Mouse (Mus musculus) cerebellum, adult 9-10 months (tissue): ENCODE data around the gene Cenpt.
"Not testable (repeated sequence)": the region's sequence is repeated elsewhere in the genome, so short reads cannot be mapped to it uniquely, and the experiment has no call there.

Source experiments
- DNase-seq: peaks from one replicate; pipeline ENCODE4 v3.0.0; 2022

Gene Cenpt

GRCm38 (mm10) chr8:105854303-105854702, 1.2 kb upstream of the Cenpt start:
- DNase-seq: peak; percentile 72

DNA sequence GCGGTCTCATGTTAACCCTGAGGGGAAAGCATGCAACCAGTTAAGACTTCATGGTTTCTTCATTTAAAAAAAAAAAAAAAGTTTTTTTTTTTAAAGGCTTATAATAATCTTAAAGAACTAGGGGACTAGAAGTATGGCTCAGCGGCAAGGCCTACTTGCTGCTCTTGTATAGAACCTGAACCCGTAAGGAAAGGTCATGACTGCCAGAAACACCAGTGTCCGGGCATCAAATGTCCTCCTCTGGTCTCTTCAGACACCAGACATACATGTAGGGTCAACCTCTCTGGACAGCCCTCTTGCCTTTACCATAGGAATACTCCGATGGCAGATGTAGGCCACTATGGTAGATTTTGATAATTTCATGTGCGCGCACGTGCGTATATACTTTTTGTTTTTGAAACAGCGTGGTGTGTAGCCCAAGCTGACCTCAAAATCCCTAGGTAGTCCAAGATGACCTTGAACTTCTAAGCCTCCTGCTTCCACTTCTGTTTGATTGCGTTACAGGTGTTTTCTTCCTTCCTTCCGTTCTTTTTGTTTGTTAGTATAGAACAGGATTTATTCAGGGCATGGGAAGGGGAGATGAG, 840 bp downstream of the Cenpt start:
- peak; percentile 62 for DNase-seq

DNA sequence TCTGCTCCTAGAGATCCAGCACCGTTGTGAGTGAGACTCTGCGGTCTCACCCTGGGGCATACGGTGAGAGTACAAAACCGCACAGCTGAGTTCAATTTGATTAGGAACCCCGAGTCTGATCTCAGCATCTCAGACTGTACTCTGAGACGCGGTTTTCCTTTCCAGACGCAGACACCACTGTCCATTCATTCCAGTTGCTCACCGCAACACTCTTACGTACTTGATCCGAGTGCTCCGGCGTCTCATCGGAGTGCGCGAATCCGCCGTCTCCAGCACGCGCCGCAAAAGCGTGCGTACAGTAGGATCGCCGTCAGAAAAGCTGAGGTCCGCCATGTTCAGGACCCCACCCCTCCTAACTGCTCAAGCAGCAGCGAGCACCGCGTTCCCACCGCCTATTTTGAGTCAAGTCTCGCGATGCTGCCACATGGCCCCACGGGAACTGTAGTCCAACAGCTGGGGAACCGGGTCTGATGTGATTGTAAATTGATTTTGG, 1.4 kb downstream of the Cenpt start:
- peak; percentile 85 for DNase-seq

DNA sequence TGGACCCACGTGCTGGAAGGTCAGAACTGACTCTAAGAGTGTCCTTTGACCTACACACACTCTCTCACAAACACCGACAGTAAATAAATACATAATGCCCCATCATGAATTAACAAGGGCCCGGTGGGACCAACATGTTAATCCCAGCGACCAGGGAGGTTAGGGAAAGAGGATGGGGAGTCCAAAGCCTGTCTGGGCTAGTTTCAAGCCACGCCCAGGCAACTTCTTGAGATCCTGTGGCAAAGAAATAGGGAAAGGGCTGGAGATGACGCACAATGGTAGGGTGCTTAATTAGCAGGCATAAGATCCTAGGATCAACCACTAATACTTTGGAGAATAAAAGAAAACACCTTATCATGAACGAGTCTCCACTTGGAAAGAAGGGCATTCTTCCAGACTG, 2.5 kb downstream of the Cenpt start:
- DNase-seq: no peak

GRCm38 (mm10) chr8:105850014-105850413, 3.1 kb downstream of the Cenpt start:
- DNase-seq: no peak

DNA sequence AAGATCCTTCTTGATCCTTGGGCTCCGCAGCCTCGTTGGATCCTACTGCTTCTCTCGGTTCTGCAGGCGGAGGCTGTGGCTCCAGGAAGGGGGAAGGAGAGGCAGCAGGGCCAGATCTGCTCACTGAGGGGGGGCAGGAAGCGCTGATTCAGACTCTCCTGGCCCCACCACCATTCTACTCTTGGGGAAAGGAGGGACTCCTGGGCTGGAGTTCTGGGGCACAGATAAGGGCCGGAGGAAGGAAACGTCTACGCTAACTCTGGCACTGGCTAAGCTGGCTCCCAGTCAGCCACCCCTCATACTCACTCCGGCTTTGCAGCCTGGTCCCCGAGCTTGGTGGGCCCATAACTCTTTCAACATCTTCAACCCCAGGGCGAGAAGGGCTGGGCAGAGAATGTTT, 6.4 kb downstream of the Cenpt start:
- no peak for DNase-seq

- no peak for DNase-seq
Measured at GRCm38 (mm10) chr8:105839209-105839608, 13.9 kb downstream of the Cenpt start.

- peak; percentile 34 for DNase-seq
Measured at GRCm38 (mm10) chr8:105836991-105837390, 16.1 kb downstream of the Cenpt start.

- DNase-seq: no peak
Measured at GRCm38 (mm10) chr8:105835318-105835717, 17.8 kb downstream of the Cenpt start.

DNA sequence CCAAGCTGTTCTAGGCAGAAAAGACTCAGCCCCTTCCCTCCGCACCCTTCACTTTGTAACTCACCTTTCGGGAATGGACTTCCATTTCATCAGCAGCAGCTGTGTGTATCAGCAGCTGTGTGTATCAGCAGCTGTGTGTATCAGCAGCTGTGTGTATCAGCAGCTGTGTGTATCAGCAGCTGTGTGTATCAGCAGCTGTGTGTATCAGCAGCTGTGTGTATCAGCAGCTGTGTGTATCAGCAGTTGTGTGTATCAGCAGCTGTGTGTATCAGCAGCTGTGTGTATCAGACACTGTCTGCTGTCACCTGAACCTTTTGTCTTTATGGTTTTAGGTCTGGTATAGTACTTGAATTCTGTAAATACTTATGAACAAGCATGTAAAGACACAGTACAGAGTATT, 19.3 kb downstream of the Cenpt start:
- DNase-seq: not testable (repeated sequence)

GRCm38 (mm10) chr8:105826861-105827848, 25.9 kb downstream of the Cenpt start, which contains the start of the genes Ranbp10 and Tsnaxip1:
Ranbp10 (minus strand) TSS chr8:105827350.
Tsnaxip1 (plus strand) TSS chr8:105827731.
- peak; percentile 100 for DNase-seq

DNA sequence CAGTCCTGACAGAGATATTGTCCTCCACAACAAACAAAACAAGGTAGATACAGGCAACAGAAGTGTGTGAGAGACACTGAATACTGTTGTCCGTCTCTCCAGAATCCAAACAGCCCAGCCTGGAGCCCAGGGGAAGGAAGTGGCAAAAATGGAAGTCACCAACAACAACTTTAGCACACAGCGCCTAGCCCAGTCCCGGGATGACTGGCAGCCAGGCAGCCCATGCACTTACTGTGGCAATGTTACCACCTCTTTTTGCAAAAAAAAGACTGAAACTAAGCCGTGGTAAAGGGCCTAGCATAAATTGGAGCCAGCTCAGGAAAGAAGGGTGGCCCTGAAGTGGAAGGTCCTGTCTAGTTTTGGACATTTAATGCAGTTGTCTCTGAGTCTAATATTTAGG, 26.7 kb downstream of the Cenpt start:
- DNase-seq: no peak

GRCm38 (mm10) chr8:105825506-105825905, 27.6 kb downstream of the Cenpt start:
- no peak for DNase-seq

DNA sequence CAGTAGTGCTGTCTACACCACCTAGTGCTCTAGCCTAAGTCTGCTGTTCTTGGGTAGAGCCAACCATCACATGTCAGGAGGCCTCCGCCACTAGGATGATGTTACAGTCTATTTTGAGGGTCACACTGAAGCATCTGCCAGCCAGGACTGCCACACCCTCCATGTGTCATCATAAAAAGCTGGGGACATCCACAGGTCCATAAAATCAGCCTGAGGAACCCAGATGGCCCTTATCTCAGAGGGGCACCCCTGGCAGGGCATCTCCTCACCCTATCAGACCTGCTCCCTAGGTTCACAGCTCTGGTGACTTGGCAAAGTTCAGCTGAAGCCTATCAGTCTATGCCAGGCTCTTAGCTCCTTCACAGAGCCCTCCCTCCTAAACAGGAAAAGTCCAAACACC, 32.2 kb downstream of the Cenpt start:
- no peak for DNase-seq

- DNase-seq: no peak
Measured at GRCm38 (mm10) chr8:105819659-105820058, 33.4 kb downstream of the Cenpt start.

DNA sequence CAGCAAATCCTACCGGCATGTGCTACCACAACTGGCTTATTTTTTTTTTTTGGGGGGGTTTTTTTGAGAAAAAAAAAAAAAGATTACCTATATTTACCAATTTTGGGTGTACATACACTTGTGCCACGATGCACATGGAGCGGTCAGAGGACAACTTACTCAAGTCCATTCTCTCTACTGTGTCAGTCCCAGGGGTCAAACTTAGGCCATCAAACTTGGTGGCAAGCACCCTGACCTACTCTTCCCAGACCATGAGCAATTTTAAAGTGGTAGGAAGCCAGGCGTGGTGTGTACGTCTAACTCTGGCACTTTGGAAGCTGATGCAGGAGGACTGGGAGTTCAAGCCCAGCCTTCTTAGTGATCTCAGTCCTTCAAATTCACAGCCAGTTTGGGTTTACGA, 39.8 kb downstream of the Cenpt start:
- no peak for DNase-seq

GRCm38 (mm10) chr8:105812511-105812910, 40.6 kb downstream of the Cenpt start:
- DNase-seq: no peak

DNA sequence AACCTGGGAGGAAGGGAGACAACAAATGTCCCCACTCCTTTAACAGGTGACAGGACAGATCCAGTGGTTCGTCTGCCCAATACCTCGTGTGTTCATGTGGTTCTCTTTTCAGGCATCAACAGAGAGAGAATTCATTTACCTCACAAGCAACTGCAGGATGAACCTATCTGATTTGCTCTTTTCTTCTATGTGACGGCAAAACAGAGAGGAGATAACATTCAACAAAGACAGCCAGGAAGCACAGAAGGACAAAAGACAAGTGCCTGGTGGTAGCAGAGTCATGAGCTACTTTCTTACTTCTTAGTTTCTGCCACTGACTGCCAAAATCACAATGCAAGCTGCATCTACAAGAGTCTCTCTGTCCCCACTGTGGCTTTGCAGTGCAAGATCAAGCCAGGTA, 41.5 kb downstream of the Cenpt start:
- DNase-seq: no peak

DNA sequence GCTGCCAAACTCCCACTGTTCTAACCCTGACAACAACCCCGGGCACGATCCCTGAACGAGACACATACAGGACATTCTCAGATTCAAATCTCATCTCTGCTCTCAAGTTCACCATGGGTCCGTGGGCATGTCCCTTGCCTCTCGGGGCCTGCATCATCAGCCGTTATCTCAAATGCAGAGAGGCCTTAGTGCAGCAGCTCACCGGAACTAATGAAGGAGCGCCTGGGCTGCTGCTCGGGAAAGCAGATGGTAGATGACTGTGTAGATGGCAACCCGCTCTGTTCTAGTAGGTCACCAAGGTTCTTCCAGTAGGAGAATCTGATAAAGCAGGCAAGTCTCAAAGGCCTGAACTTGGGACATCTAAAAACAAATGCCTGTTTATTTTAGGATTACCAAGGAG, 42.0 kb downstream of the Cenpt start:
- DNase-seq: peak; percentile 55

DNA sequence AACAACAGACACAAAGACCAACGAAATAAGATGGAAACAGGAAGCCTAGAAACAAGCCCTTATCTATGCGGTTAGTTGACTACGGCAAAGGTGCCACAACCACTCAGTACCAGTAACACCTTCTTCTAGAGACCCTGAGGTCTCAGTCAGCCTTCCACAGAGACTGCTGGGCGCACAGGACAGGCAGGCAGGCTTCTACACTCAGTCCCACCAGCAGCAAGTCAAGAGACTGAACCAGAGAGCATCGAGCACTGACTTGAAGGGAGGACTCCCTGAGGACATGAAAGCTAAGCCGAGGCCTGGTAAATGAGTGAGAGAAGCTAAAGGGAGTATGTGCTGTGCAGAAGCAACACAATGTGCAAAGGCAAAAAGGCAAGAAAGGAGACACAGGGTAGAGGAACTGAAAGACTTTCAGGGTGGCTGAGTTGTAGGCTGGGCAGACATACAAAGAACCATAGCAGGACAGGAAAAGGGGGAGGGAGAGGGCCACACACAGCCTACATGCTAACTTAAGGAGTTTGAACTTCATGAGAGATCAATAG, 42.8 kb downstream of the Cenpt start:
- no peak for DNase-seq

DNA sequence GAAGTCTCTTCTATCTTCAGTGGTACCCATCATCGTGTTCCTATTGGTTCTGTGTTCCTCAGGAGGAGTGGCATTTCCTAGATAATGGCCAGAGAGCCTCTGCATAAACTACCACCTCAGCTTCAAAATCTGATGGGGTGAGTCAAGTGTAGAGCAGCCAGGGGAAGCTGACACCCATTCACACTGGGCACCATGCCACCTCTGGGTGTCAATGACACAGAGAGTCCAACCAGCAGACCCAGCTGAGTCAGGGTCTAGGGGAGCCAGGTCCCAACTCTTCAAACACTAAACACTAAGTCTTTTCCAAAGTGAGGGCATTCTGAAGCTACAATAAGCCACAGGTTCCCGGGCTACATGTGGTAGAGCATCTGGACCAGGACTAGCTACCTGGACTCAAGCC, 44.6 kb downstream of the Cenpt start:
- DNase-seq: no peak

- no peak for DNase-seq
Measured at GRCm38 (mm10) chr8:105807766-105808165, 45.3 kb downstream of the Cenpt start.

DNA sequence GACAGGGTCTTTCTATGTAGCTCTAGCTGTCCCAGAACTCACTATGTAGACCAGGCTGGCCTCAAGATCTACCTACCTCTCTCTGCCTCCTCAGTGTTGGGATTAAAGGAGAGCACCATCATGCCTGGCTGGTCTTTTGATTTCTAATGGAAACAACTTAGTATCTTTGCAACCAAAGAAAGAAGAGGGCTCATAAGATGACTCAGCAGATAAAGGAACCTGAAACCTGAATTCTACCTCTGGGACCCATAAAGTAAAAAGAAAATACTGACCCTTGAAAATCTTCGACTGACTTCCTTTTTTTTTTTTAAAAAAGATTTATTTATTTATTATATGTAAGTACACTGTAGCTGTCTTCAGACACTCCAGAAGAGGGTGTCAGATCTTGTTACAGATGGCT, 47.1 kb downstream of the Cenpt start:
- DNase-seq: no peak

- DNase-seq: no peak
Measured at GRCm38 (mm10) chr8:105805346-105805745, 47.7 kb downstream of the Cenpt start.
